Mouse (Mus musculus): ENCODE results near the gene Fam173b.

DNA sequence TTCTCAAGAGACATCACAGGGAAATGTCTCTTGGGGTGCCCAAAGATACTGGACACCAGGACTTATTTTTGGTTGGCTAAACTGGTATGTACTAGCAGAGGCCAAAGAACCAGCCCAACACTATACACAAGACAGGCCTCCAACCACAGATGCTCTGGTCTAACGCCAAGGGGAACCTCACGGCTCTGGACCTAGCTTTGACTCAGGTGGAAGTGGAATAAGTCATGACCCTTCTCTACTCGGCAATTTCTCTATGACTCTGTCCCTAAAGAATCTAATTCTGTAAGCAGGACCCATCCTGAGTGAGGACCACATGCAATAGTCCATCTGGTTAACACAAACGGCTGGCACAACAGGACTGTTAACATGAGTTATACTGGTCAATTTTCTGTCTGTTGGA, 1.8 kb upstream of the Fam173b start:
- no peak for TF ChIP-seq POLR2A (IDR thresholded peaks at IDR 0.05; ENCODE audit: control insufficient read depth, extremely low read depth, insufficient read depth, low read length, poor library complexity)
- no peak for TF ChIP-seq CTCF (IDR thresholded peaks at IDR 0.05; ENCODE audit: borderline replicate concordance, control insufficient read depth, extremely low read depth, insufficient read depth, low read length, poor library complexity)

Data from thymus, adult 2 months (tissue).